Mouse (Mus musculus) cerebellum, postnatal 4 days (tissue): ENCODE measurements at regions not wholly inside any gene's neighbourhood (a gene's known extent, or its start where the extent isn't known, plus 50 kb on each side); places are given as distances from the start of the nearest gene placed in this dataset.

ENCODE experiments used
- DNase-seq, 2 experiments: peaks; one replicate each; pipeline ENCODE4 v3.0.0; 2022; ENCODE audit warnings: low spot score in 2 of 2, mixed read lengths in 1 of 2

- no peak for DNase-seq
Observed at GRCm38 (mm10) chr4:82092296-82093230, 613.0 kb downstream of the Nfib start.

- DNase-seq = no peak
Observed at GRCm38 (mm10) chr4:82089657-82090056, 615.9 kb downstream of the Nfib start.

GRCm38 (mm10) chr4:82083519-82083918 is 622.0 kb downstream of the Nfib start:
- no peak for DNase-seq

- no peak for DNase-seq
Observed at GRCm38 (mm10) chr4:82068050-82068449, 625.4 kb upstream of the Mpdz start.

GRCm38 (mm10) chr4:82065641-82066358 is 623.2 kb upstream of the Mpdz start:
- DNase-seq = no peak

GRCm38 (mm10) chr4:82062726-82063125 is 620.1 kb upstream of the Mpdz start:
- no peak for DNase-seq

GRCm38 (mm10) chr4:82056671-82057070 is 614.1 kb upstream of the Mpdz start:
- no peak for DNase-seq

- DNase-seq = no peak
Observed at GRCm38 (mm10) chr4:82048171-82048570, 605.6 kb upstream of the Mpdz start.

- DNase-seq = no peak
Observed at GRCm38 (mm10) chr4:82037473-82037872, 594.9 kb upstream of the Mpdz start.

GRCm38 (mm10) chr4:82035074-82035703 is 592.6 kb upstream of the Mpdz start:
- DNase-seq = no peak

GRCm38 (mm10) chr4:82029237-82029636 is 586.6 kb upstream of the Mpdz start:
- no peak for DNase-seq

- no peak for DNase-seq
Observed at GRCm38 (mm10) chr4:82027447-82027881, 584.8 kb upstream of the Mpdz start.

- no peak for DNase-seq
Observed at GRCm38 (mm10) chr4:82001406-82001732, 558.8 kb upstream of the Mpdz start.

GRCm38 (mm10) chr4:82000590-82001405 is 558.2 kb upstream of the Mpdz start:
- peak in 1 of 2 experiments; percentile 17 for DNase-seq

GRCm38 (mm10) chr4:81999654-82000314 is 557.2 kb upstream of the Mpdz start:
- DNase-seq = peak; percentile 35 to 80

- DNase-seq = no peak
Observed at GRCm38 (mm10) chr4:81999093-81999492, 556.5 kb upstream of the Mpdz start.

GRCm38 (mm10) chr4:81996445-81996844 is 553.8 kb upstream of the Mpdz start:
- no peak for DNase-seq

- DNase-seq = no peak
Observed at GRCm38 (mm10) chr4:81995243-81995642, 552.6 kb upstream of the Mpdz start.

- DNase-seq = no peak
Observed at GRCm38 (mm10) chr4:81988796-81989195, 546.2 kb upstream of the Mpdz start.

GRCm38 (mm10) chr4:81986616-81987015 is 544.0 kb upstream of the Mpdz start:
- no peak for DNase-seq

- DNase-seq = no peak
Observed at GRCm38 (mm10) chr4:81981811-81982210, 539.2 kb upstream of the Mpdz start.
